Mouse (Mus musculus) hindbrain, postnatal 0 days (tissue): ENCODE measurements around the gene Krtap9-1. TPM values are rescaled to one million over a fixed set of nuclear protein-coding genes. Genes with fewer than 3 reads are reported as not detected.
"Not testable (repeated sequence)": the region's sequence is repeated elsewhere in the genome, so short reads cannot be mapped to it uniquely, and the experiment has no call there.

Source experiments
- ATAC-seq: fragments of 200-750 bp; cut with Nextera tagmentation; 2 replicates; pipeline ENCODE4 v1.8.0; 2017; ENCODE audit warnings: mild to moderate bottlenecking, moderate TSS enrichment, moderate library complexity
- DNase-seq: peaks from one replicate; pipeline ENCODE4 v3.0.0-alpha.2; 2015; ENCODE audit warnings: low spot score
- H3K27ac ChIP-seq: fragments of 300-500 bp; sonication (generic); 2 replicates; pipeline ENCODE4 v1.5.1; 2014; ENCODE audit warnings: mild to moderate bottlenecking
- H3K27me3 ChIP-seq: fragments of 300-500 bp; sonication (generic); 2 replicates; pipeline ENCODE4 v1.6.1; 2014; ENCODE audit warnings: low read length, mixed read lengths; ENCODE audit not compliant: insufficient read depth
- H3K36me3 ChIP-seq: fragments of 300-500 bp; sonication (generic); 2 replicates; pipeline ENCODE4 v1.6.1; 2014; ENCODE audit warnings: low read length, mixed read lengths; ENCODE audit not compliant: insufficient read depth
- H3K4me1 ChIP-seq: fragments of 300-500 bp; sonication (generic); 2 replicates; pipeline ENCODE4 v1.6.1; 2014; ENCODE audit warnings: antibody characterized with exemption, low read length, mixed read lengths; ENCODE audit not compliant: insufficient read depth
- H3K4me2 ChIP-seq: fragments of 300-500 bp; sonication (generic); 2 replicates; pipeline ENCODE4 v1.6.1; 2014; ENCODE audit warnings: low read depth, mild to moderate bottlenecking, low read length, moderate library complexity, mixed read lengths
- H3K4me3 ChIP-seq: fragments of 300-500 bp; sonication (generic); 2 replicates; pipeline ENCODE4 v1.5.1; 2014; ENCODE audit warnings: low read length
- H3K9ac ChIP-seq: fragments of 300-500 bp; sonication (generic); replicated peaks from 2 replicates; pipeline ENCODE4 v1.6.1; 2014; ENCODE audit warnings: mild to moderate bottlenecking, low read length, moderate library complexity, mixed read lengths
- H3K9me3 ChIP-seq: fragments of 300-500 bp; sonication (generic); 2 replicates; pipeline ENCODE4 v1.6.1; 2016; ENCODE audit warnings: low read length, mixed read lengths
- CTCF ChIP-seq: IDR thresholded peaks from 2 replicates; pipeline ENCODE4 v1.5.1; 2016; ENCODE audit warnings: antibody characterized with exemption, control low read depth, low read depth
- WGBS: fragments of 180-500 bp; shearing (Covaris S2); extraction: QIAGEN DNeasy Blood & Tissue Kit; methylation state at CpG from one replicate; pipeline ENCODE4 v1.1.7; 2014; 5-methylcytosine and 5-hydroxymethylcytosine counted together
- polyA plus RNA-seq: library from polyadenylated mRNA; unstranded; fragments of >200 nt; fragmentation: Nextera tagmentation; extraction: Ambion mirVana; gene quantifications from 2 replicates; pipeline ENCODE4 v1.2.1, GENCODE M21; 2015
- total RNA-seq: library from RNA; depleted of rRNA; stranded (reverse); fragments of >200 nt; gene quantifications from 2 replicates; pipeline ENCODE4 v1.2.3, GENCODE M21; 2014; rRNA removed

The Krtap9-1 gene
- total RNA-seq = not detected in 2 replicates
- polyA plus RNA-seq = not detected in 2 replicates

DNA sequence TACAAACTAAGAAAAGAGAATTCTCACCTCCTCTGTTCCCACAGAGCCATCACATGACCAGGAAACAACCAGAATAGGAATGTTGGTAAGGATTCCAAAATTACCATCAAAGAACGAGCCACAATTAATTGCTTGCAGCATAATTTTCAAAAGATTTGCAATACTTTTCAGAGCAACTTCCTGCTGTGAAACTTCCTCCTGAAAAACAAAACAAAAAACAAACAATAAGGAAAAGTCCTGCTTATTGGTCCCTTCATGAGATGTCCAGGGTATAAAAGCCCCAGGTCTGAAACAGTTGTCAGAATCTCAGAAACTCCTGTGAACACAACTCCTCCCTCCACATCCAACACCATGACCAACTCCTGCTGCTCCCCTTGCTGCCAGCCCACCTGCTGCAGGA is at the start of gene Krtap9-1:
Krtap9-1 (plus strand) TSS at position 301 of the 400 bp plus-strand sequence.
- H3K9ac ChIP-seq, H3K4me2 ChIP-seq, H3K4me1 ChIP-seq, ATAC-seq, H3K27me3 ChIP-seq, DNase-seq, H3K27ac ChIP-seq, H3K36me3 ChIP-seq, H3K4me3 ChIP-seq, H3K9me3 ChIP-seq: not testable (repeated sequence)
- WGBS = 68% methylated on average over 1 of the region's 1 CpGs

DNA sequence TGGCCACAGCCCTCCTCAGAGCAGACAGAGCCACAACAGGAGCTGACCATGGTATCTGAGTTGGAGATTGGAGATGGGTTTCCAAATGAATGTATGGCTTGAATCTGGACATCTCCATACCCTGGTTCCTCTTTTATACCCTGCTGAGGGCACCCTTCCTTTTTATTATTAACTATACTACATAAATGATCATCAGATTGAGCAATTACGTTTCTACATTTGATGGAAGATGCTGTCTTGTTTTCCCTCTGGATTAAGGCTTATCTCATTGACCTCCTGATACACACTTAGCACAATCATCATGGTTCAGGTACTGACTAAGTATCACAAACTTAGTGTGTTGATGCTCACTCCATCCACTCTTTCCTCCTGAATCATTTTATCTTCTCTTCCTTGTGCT is 35.2 kb upstream of the Krtap9-1 start, which contains the start of gene 2300003K06Rik:
2300003K06Rik (minus strand) TSS at position 101 of the 400 bp plus-strand sequence.
- no peak within 1 kb of the TSS for H3K27ac ChIP-seq

DNA sequence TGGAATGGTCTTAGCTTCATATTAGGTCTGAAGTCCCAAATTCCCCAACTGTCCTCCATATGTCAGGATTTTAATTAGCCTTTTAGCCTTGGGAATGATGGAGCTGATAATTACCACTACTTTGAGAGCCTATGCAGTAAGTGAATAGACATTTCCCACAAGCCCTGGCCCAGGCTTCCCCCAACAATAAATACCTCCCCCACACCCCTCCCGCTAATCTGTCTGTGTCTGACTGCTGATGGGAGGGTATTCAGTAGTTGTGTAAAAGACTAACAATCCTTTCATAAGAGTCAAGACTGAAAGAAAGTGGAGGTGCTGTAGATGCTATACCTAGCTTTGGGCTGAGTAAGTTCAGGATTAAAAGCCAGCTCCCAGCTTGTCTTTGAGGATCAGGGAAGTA is 31.0 kb upstream of the Krtap9-1 start:
- Histone ChIP-seq H3K9ac (no peak overlapping the region), H3K4me1 (no peaks in the 10 kb centered on the region), H3K4me3 (no peak overlapping the region), H3K27ac (no peak overlapping the region), H3K36me3 (no peaks in the 10 kb centered on the region), H3K4me2 (no peak overlapping the region), H3K9me3 (no peaks in the 10 kb centered on the region), H3K27me3 (no peaks in the 10 kb centered on the region)
- no peak for ATAC-seq
- DNase-seq = no peak
- no peak for TF ChIP-seq CTCF
- 78% methylated on average over 1 of the region's 1 CpGs for WGBS

More for the DNA sequence above, 35.2 kb upstream of the Krtap9-1 start, which contains the start of gene 2300003K06Rik:
- Histone ChIP-seq H3K27me3 (no peaks in the 10 kb centered on the region), H3K4me2 (no peak within 1 kb of the TSS), H3K36me3 (no peaks in the 10 kb centered on the region), H3K9ac (no peak within 1 kb of the TSS), H3K4me1 (no peaks in the 10 kb centered on the region), H3K4me3 (no peak within 1 kb of the TSS), H3K9me3 (no peaks in the 10 kb centered on the region)
- DNase-seq = no peak
- no peak for TF ChIP-seq CTCF
- WGBS = 61% methylated on average over 1 of the region's 1 CpGs
- no peak for ATAC-seq

DNA sequence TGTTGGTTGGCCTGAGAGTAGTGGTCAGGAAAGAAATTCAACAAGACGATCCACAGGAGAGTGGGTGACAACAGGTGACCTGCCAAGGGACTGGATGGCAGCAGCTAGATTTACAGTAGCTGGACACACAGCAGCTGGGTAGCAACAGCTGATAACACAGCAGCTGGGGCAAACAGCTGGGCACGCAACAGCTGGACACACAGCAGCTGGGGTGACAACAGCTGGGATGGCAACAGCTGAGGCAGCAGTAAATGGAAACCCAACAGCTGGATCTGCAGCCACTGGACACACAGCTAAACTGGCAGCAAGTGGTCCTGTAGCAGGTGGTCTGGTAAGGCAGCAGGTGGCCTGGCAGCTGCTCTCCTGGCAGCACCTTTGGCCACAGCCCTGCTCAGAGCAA is 26.4 kb upstream of the Krtap9-1 start:
- H3K36me3 ChIP-seq = no peaks in the 10 kb centered on the region
- H3K9me3 ChIP-seq = no peaks in the 10 kb centered on the region
- H3K4me3 ChIP-seq = no peak overlapping the region
- H3K4me2 ChIP-seq = no peak overlapping the region
- no peaks in the 10 kb centered on the region for H3K4me1 ChIP-seq
- DNase-seq = no peak
- H3K27ac ChIP-seq = no peak overlapping the region
- no peaks in the 10 kb centered on the region for H3K27me3 ChIP-seq
- TF ChIP-seq CTCF = no peak
- no peak overlapping the region for H3K9ac ChIP-seq
- WGBS = 84% methylated on average over 2 of the region's 2 CpGs
- ATAC-seq = no peak

DNA sequence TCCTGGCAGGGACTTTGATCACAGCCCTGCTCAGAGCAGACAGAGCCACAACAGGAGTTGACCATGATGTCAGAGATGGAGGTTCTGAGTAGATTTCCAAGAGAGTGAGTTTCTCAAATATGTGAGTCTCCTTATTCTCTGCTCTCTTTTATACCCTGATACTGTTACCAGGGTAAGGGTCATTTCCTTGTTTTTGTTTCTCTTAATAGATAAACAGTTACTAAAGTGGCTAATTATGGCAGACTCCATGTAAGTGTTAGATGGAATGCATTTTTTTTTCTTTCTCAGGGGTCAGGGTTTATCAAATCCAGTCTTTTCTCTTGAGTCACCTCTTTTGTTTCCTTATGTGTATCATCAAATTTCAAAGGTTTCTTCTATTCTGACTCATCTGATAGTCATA is 21.7 kb upstream of the Krtap9-1 start, which contains the start of gene Krtap4-16:
Krtap4-16 (minus strand) TSS at position 101 of the 400 bp plus-strand sequence.
- Histone ChIP-seq H3K27ac (no peak within 1 kb of the TSS), H3K36me3 (no peaks in the 10 kb centered on the region), H3K4me3 (no peak within 1 kb of the TSS), H3K27me3 (no peaks in the 10 kb centered on the region), H3K9ac (no peak within 1 kb of the TSS), H3K9me3 (no peaks in the 10 kb centered on the region), H3K4me2 (no peak within 1 kb of the TSS), H3K4me1 (no peaks in the 10 kb centered on the region)
- no peak for DNase-seq
- no peak for TF ChIP-seq CTCF
- no peak for ATAC-seq

DNA sequence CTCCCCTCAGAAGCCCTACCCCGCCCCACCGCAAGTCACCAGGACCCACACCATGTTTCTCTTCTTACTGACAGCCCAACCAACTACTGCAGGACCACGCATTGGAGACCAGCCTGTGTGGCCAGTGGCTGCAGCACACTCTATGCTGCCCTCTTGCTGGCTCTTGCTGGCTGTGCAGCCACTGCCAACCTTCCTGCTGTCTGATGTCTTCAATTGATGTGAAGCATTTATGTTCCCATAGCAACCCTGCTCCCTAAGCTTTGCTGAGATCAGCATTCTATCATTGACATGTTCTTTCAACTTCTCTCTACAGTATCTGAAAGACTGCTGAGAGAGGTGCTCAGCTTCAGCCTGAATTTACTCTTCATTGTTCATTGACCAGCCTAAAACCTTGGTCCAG is 19.1 kb upstream of the Krtap9-1 start:
- DNase-seq (peak; percentile 51), ATAC-seq (no peak)
- Histone ChIP-seq H3K27ac (no peak overlapping the region), H3K27me3 (no peaks in the 10 kb centered on the region), H3K4me3 (no peak overlapping the region), H3K9ac (no peak overlapping the region), H3K4me2 (no peak overlapping the region), H3K4me1 (no peaks in the 10 kb centered on the region), H3K9me3 (no peaks in the 10 kb centered on the region), H3K36me3 (no peaks in the 10 kb centered on the region)
- peak; percentile 72 for TF ChIP-seq CTCF
- WGBS = 58% methylated on average over 3 of the region's 3 CpGs

DNA sequence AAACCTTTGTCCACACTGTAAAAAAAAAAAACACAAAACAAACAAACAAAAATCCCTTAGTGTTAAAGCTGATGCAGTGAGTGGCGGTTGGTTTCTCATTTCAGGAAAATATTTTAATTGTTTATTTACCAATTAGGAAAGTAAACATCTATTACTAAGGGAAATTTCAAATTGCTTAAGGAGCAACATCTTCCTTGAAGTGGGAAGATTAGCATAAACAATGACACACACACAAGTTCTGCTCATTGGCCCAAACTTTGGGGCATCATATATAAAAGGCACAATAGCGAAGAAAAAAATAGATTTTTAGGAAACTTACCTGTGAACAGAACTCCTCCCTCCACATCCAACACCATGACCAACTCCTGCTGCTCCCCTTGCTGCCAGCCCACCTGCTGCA is 15.6 kb upstream of the Krtap9-1 start, which contains the start of gene Gm11568:
Gm11568 (plus strand) TSS at position 301 of the 400 bp plus-strand sequence.
- DNase-seq (no peak), ATAC-seq (no peak)
- no peak within 1 kb of the TSS for H3K4me2 ChIP-seq
- H3K4me1 ChIP-seq = no peaks in the 10 kb centered on the region
- no peak within 1 kb of the TSS for H3K4me3 ChIP-seq
- H3K9ac ChIP-seq = no peak within 1 kb of the TSS
- no peaks in the 10 kb centered on the region for H3K9me3 ChIP-seq
- TF ChIP-seq CTCF = no peak
- no peaks in the 10 kb centered on the region for H3K36me3 ChIP-seq
- WGBS = 89% methylated on average over 2 of the region's 2 CpGs
- H3K27me3 ChIP-seq = no peaks in the 10 kb centered on the region
- H3K27ac ChIP-seq = no peak within 1 kb of the TSS
